Mouse (Mus musculus) heart, embryonic 11.5 days (tissue): Measurements from ENCODE around the gene Pou2af1. TPM values are rescaled to one million over a fixed set of nuclear protein-coding genes. Genes with fewer than 3 reads are reported as not detected.

Experiments
- ATAC-seq: fragments of 200-750 bp; cut with Nextera tagmentation; replicated peaks from 2 replicates; pipeline ENCODE4 v1.8.0; 2017; ENCODE audit warnings: moderate library complexity; ENCODE audit not compliant: insufficient number of reproducible peaks, low FRiP score, low TSS enrichment
- H3K27ac ChIP-seq: fragments of 300-500 bp; sonication (generic); 2 replicates; pipeline ENCODE4 v1.5.1; 2014; ENCODE audit warnings: mild to moderate bottlenecking, low read depth, low read length
- H3K27me3 ChIP-seq: fragments of 300-500 bp; sonication (generic); 2 replicates; pipeline ENCODE4 v1.6.1; 2014; ENCODE audit warnings: mild to moderate bottlenecking, low read length, mixed read lengths; ENCODE audit not compliant: control insufficient read depth, insufficient read depth
- H3K36me3 ChIP-seq: fragments of 300-500 bp; sonication (generic); 2 replicates; pipeline ENCODE4 v1.6.1; 2014; ENCODE audit warnings: mild to moderate bottlenecking, low read length, moderate library complexity, mixed read lengths; ENCODE audit not compliant: control insufficient read depth, insufficient read depth
- H3K4me1 ChIP-seq: fragments of 300-500 bp; sonication (generic); 2 replicates; pipeline ENCODE4 v1.6.1; 2014; ENCODE audit warnings: low read length; ENCODE audit not compliant: control insufficient read depth, insufficient read depth
- H3K4me2 ChIP-seq: fragments of 300-500 bp; sonication (generic); 2 replicates; pipeline ENCODE4 v1.6.1; 2014; ENCODE audit warnings: mild to moderate bottlenecking, moderate library complexity
- H3K4me3 ChIP-seq: fragments of 300-500 bp; sonication (generic); 2 replicates; pipeline ENCODE4 v1.5.1; 2014; ENCODE audit warnings: low read depth, low read length
- H3K9ac ChIP-seq: fragments of 300-500 bp; sonication (generic); 2 replicates; pipeline ENCODE4 v1.6.1; 2014; ENCODE audit warnings: mild to moderate bottlenecking, low read depth, low read length, moderate library complexity
- H3K9me3 ChIP-seq: fragments of 300-500 bp; sonication (generic); replicated peaks from 2 replicates; pipeline ENCODE4 v1.6.1; 2016; ENCODE audit warnings: low read length; ENCODE audit not compliant: control insufficient read depth
- WGBS: fragments of 180-500 bp; shearing (Covaris S2); extraction: QIAGEN DNeasy Blood & Tissue Kit; methylation state at CpG from one replicate; pipeline ENCODE4 v1.1.7; 2014; ENCODE audit not compliant: insufficient replicate concordance; 5-methylcytosine and 5-hydroxymethylcytosine counted together
- polyA plus RNA-seq: library from polyadenylated mRNA; unstranded; fragments of >200 nt; fragmentation: Nextera tagmentation; extraction: Ambion mirVana; gene quantifications from 2 replicates; pipeline ENCODE4 v1.2.1, GENCODE M21; 2014

Gene Pou2af1
- polyA plus RNA-seq, 1 experiment from 2014 or later, result 0.11 TPM

DNA sequence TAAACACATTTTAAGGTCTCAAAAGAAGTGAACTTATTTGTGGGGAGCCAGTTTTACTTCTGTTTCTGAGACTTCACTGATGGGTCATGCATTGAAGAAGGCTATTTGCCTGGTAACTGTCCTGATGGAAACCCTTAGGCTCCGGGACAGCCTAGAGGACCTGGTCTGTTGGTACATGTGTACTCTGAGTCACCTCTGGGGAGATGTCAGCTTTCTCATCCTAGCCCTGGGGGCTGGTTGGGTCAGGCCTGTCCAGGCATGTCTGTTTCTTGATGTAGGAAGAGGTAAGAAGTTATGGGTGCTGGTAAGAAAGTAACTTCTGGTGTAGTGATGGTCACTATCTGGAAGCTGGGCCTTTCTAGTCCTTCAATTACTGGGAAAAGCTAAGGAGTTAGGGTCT, 37.8 kb upstream of the Pou2af1 start:
- 74% methylated on average over 1 of the region's 1 CpGs for WGBS
- no peak overlapping the region for H3K9ac ChIP-seq
- no peaks in the 10 kb centered on the region for H3K4me1 ChIP-seq
- no peak overlapping the region for H3K27ac ChIP-seq
- no peak overlapping the region for H3K4me2 ChIP-seq
- H3K36me3 ChIP-seq, result no peaks in the 10 kb centered on the region
- H3K9me3 ChIP-seq, result no peaks in the 10 kb centered on the region
- ATAC-seq, result no peak
- no peaks in the 10 kb centered on the region for H3K27me3 ChIP-seq
- H3K4me3 ChIP-seq, result no peak overlapping the region

DNA sequence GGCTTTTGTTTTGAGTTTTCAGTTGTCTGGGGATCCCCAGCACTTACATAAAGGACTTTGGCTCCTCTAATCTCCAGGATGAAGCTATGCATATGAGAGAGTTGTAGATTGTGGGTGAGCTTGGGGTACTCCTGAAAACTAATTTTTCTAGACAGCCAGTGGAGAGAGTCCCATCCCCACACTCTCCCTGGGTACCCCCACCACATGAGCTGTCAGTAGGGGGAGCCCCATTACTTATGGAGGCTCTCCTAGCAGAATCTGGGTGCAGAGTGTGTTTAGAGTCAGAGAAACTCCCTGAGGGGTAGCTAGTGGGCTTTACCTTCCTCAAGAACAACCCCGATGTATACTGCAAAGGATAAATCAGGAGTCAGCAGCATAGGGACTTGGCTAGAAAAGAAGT, 35.2 kb upstream of the Pou2af1 start:
- WGBS, result 87% methylated on average over 1 of the region's 1 CpGs
- no peaks in the 10 kb centered on the region for H3K27me3 ChIP-seq
- H3K36me3 ChIP-seq, result no peaks in the 10 kb centered on the region
- ATAC-seq, result no peak
- no peak overlapping the region for H3K27ac ChIP-seq
- no peaks in the 10 kb centered on the region for H3K9me3 ChIP-seq
- H3K4me2 ChIP-seq, result no peak overlapping the region
- no peak overlapping the region for H3K9ac ChIP-seq
- H3K4me1 ChIP-seq, result no peaks in the 10 kb centered on the region
- H3K4me3 ChIP-seq, result no peak overlapping the region

GRCm38 (mm10) chr9:51180621-51181020, 32.9 kb upstream of the Pou2af1 start:
- Histone ChIP-seq H3K27me3 (no peaks in the 10 kb centered on the region), H3K36me3 (no peaks in the 10 kb centered on the region), H3K4me3 (no peak overlapping the region), H3K9me3 (no peaks in the 10 kb centered on the region), H3K4me1 (no peaks in the 10 kb centered on the region), H3K27ac (no peak overlapping the region), H3K4me2 (no peak overlapping the region), H3K9ac (no peak overlapping the region)
- WGBS, result 78% methylated on average over 5 of the region's 5 CpGs
- no peak for ATAC-seq

- no peak for ATAC-seq
- WGBS, result 84% methylated on average over 15 of the region's 15 CpGs
Observed at GRCm38 (mm10) chr9:51182716-51183710, 30.5 kb upstream of the Pou2af1 start.

GRCm38 (mm10) chr9:51185386-51185785, 28.1 kb upstream of the Pou2af1 start:
- H3K9me3 ChIP-seq, result no peaks in the 10 kb centered on the region
- H3K4me2 ChIP-seq, result no peak overlapping the region
- no peak overlapping the region for H3K9ac ChIP-seq
- no peak for ATAC-seq
- H3K4me3 ChIP-seq, result no peak overlapping the region
- H3K4me1 ChIP-seq, result no peaks in the 10 kb centered on the region
- H3K27ac ChIP-seq, result no peak overlapping the region
- no peaks in the 10 kb centered on the region for H3K27me3 ChIP-seq
- WGBS, result 63% methylated on average over 4 of the region's 4 CpGs
- no peaks in the 10 kb centered on the region for H3K36me3 ChIP-seq

More at GRCm38 (mm10) chr9:51182716-51183710, 30.5 kb upstream of the Pou2af1 start:
- H3K27ac ChIP-seq, result no peak overlapping the region
- no peak overlapping the region for H3K4me2 ChIP-seq
- no peaks in the 10 kb centered on the region for H3K4me1 ChIP-seq
- H3K4me3 ChIP-seq, result no peak overlapping the region
- H3K36me3 ChIP-seq, result no peaks in the 10 kb centered on the region
- no peak overlapping the region for H3K9ac ChIP-seq
- no peaks in the 10 kb centered on the region for H3K27me3 ChIP-seq
- no peaks in the 10 kb centered on the region for H3K9me3 ChIP-seq

DNA sequence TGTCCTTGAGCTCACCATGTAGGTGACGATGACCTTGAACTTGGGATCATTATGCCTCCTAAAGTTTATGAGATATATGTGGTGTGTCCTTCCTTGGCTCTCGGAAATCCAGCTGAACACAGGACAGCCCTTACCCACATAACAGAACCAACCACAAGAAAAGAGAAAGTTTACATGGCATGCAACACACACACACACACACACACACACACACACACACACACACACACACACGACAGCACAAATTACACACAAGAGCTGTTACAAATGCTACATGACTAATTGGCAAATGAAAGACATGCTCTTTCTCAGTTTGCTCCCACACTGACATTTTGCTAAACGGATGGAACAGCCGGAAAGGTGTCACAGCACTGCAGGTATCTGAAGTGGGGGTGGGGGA, 27.6 kb upstream of the Pou2af1 start:
- Histone ChIP-seq H3K4me1 (no peaks in the 10 kb centered on the region), H3K36me3 (no peaks in the 10 kb centered on the region), H3K4me2 (no peak overlapping the region), H3K9ac (no peak overlapping the region), H3K27me3 (no peaks in the 10 kb centered on the region), H3K4me3 (no peak overlapping the region), H3K27ac (no peak overlapping the region), H3K9me3 (no peaks in the 10 kb centered on the region)
- 73% methylated on average over 5 of the region's 5 CpGs for WGBS
- ATAC-seq, result no peak

GRCm38 (mm10) chr9:51190655-51191054, 22.9 kb upstream of the Pou2af1 start:
- ATAC-seq, result no peak
- Histone ChIP-seq H3K4me2 (no peak overlapping the region), H3K9me3 (no peaks in the 10 kb centered on the region), H3K36me3 (no peaks in the 10 kb centered on the region), H3K27ac (no peak overlapping the region), H3K4me1 (no peaks in the 10 kb centered on the region), H3K9ac (no peak overlapping the region), H3K4me3 (no peak overlapping the region), H3K27me3 (no peaks in the 10 kb centered on the region)
- 70% methylated on average over 3 of the region's 3 CpGs for WGBS

- H3K4me3 ChIP-seq, result no peak overlapping the region
- no peaks in the 10 kb centered on the region for H3K36me3 ChIP-seq
- ATAC-seq, result no peak
- H3K9me3 ChIP-seq, result no peaks in the 10 kb centered on the region
- H3K4me2 ChIP-seq, result no peak overlapping the region
- no peak overlapping the region for H3K9ac ChIP-seq
- WGBS, result 63% methylated on average over 4 of the region's 4 CpGs
- no peaks in the 10 kb centered on the region for H3K4me1 ChIP-seq
- no peak overlapping the region for H3K27ac ChIP-seq
- H3K27me3 ChIP-seq, result no peaks in the 10 kb centered on the region
Observed at GRCm38 (mm10) chr9:51194790-51195189, 18.7 kb upstream of the Pou2af1 start.

DNA sequence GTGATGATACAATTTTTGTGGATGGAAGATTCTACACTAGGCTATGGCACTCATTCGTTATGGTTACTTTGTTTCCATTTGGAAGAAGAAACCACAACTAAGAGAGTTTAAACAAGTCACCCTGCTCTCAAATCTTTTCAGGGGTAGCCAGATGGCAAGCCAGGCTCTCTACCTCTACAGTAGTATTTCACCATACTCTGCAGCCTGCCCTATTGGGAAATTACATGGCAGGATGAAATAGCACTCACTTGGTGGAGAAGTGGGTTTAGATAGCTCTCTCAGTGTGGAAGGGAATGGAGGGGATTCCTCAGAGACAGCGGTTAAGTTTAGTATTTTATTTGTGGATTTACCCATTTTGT, 4.6 kb upstream of the Pou2af1 start:
- H3K27me3 ChIP-seq, result no peaks in the 10 kb centered on the region
- H3K4me2 ChIP-seq, result no peak overlapping the region
- no peak overlapping the region for H3K9ac ChIP-seq
- WGBS, result 77% methylated on average over 2 of the region's 2 CpGs
- no peak overlapping the region for H3K4me3 ChIP-seq
- H3K4me1 ChIP-seq, result no peaks in the 10 kb centered on the region
- no peaks in the 10 kb centered on the region for H3K9me3 ChIP-seq
- no peak overlapping the region for H3K27ac ChIP-seq
- no peaks in the 10 kb centered on the region for H3K36me3 ChIP-seq
- ATAC-seq, result no peak
